Comparison of ENCODE assay signal across 7 mouse cellular contexts in genomic region chr4:44757131-44757530, GRCm38 (mm10). TPM values are rescaled to one million over a fixed set of nuclear protein-coding genes. Genes with fewer than 3 reads are reported as not detected.
A peak's percentile ranks its signal among the peaks of the same experiment; 100 is the strongest.
DNase-seq lines count a peak whose midpoint lies in the region; ATAC-seq lines count a peak whose summit lies in the region.
"Not testable (repeated sequence)": the region's sequence is repeated elsewhere in the genome, so short reads cannot be mapped to it uniquely, and the experiment has no call there.

No protein-coding gene starts in this region.

- 8% methylated on average over 10 of the region's 10 CpGs for WGBS in heart, embryonic 12.5 days
- WGBS in intestine, embryonic 14.5 days, result 5% methylated on average over 10 of the region's 10 CpGs
- WGBS in limb, embryonic 13.5 days, result 7% methylated on average over 10 of the region's 10 CpGs
- WGBS in lung, embryonic 16.5 days, result 7% methylated on average over 10 of the region's 10 CpGs
- WGBS in neural tube, embryonic 12.5 days, result 8% methylated on average over 10 of the region's 10 CpGs

- H3K9ac ChIP-seq in heart, embryonic 12.5 days, result peak overlapping the region; percentile 86
- H3K9ac ChIP-seq in intestine, embryonic 14.5 days (ENCODE audit: low read length), result peak overlapping the region; percentile 93
- peak overlapping the region; percentile 91 for H3K9ac ChIP-seq in limb, embryonic 13.5 days
- H3K9ac ChIP-seq in lung, embryonic 16.5 days (ENCODE audit: low read length), result peak overlapping the region; percentile 99
- peak overlapping the region; percentile 86 for H3K9ac ChIP-seq in neural tube, embryonic 12.5 days

- not testable (repeated sequence) for H3K27me3 ChIP-seq in heart, embryonic 12.5 days (replicated peaks); intestine, embryonic 14.5 days (replicated peaks; ENCODE audit: control insufficient read depth, insufficient read depth, low read length); limb, embryonic 13.5 days; lung, embryonic 16.5 days (ENCODE audit: control insufficient read depth, insufficient read depth, low read depth, low read length); neural tube, embryonic 12.5 days (replicated peaks)

- not testable (repeated sequence) for H3K36me3 ChIP-seq in heart, embryonic 12.5 days; intestine, embryonic 14.5 days (ENCODE audit: control insufficient read depth, insufficient read depth, low read length); limb, embryonic 13.5 days; lung, embryonic 16.5 days (ENCODE audit: control insufficient read depth, insufficient read depth, low read length); neural tube, embryonic 12.5 days

- H3K4me2 ChIP-seq in heart, embryonic 12.5 days, result peak overlapping the region; percentile 76
- H3K4me2 ChIP-seq in intestine, embryonic 14.5 days (ENCODE audit: low read length), result peak overlapping the region; percentile 85
- H3K4me2 ChIP-seq in limb, embryonic 13.5 days (replicated peaks), result peak overlapping the region; percentile 69
- H3K4me2 ChIP-seq in lung, embryonic 16.5 days (ENCODE audit: low read depth, low read length), result peak overlapping the region; percentile 81
- H3K4me2 ChIP-seq in neural tube, embryonic 12.5 days (replicated peaks), result peak overlapping the region; percentile 79

- H3K4me3 ChIP-seq in heart, embryonic 12.5 days, result peak overlapping the region; percentile 80
- H3K4me3 ChIP-seq in intestine, embryonic 14.5 days (ENCODE audit: low read depth, low read length), result peak overlapping the region; percentile 92
- peak overlapping the region; percentile 86 for H3K4me3 ChIP-seq in limb, embryonic 13.5 days
- H3K4me3 ChIP-seq in lung, embryonic 16.5 days (ENCODE audit: low read length), result peak overlapping the region; percentile 98
- H3K4me3 ChIP-seq in neural tube, embryonic 12.5 days, result peak overlapping the region; percentile 90

- not testable (repeated sequence) for H3K9me3 ChIP-seq in heart, embryonic 12.5 days (replicated peaks); intestine, embryonic 14.5 days (ENCODE audit: control insufficient read depth, low read length); limb, embryonic 13.5 days; lung, embryonic 16.5 days (ENCODE audit: control insufficient read depth, low read length); neural tube, embryonic 12.5 days

- not testable (repeated sequence) for H3K4me1 ChIP-seq in heart, embryonic 12.5 days (replicated peaks); intestine, embryonic 14.5 days (replicated peaks; ENCODE audit: control insufficient read depth, insufficient read depth, low read length); lung, embryonic 16.5 days (replicated peaks; ENCODE audit: control insufficient read depth, insufficient read depth, low read length); neural tube, embryonic 12.5 days
- peaks cover 11% of the 10 kb centered on the region for H3K4me1 ChIP-seq in limb, embryonic 13.5 days

- ATAC-seq in erythroblast, adult 5-6 weeks (replicated peaks; ENCODE audit: low FRiP score, poor library complexity, severe bottlenecking), result peak; percentile 10; the same call in 1 of the 2 replicates
- ATAC-seq in heart, embryonic 12.5 days (ENCODE audit: insufficient number of reproducible peaks, low FRiP score); intestine, embryonic 14.5 days (replicated peaks; ENCODE audit: low FRiP score, low TSS enrichment, low read depth); limb, embryonic 13.5 days (ENCODE audit: low FRiP score, low read depth); lung, embryonic 16.5 days (ENCODE audit: low read depth); neural tube, embryonic 12.5 days (ENCODE audit: low FRiP score, low read depth): not testable (repeated sequence)

- H3K27ac ChIP-seq in heart, embryonic 12.5 days (ENCODE audit: poor library complexity, severe bottlenecking), result peak overlapping the region; percentile 89
- H3K27ac ChIP-seq in intestine, embryonic 14.5 days (ENCODE audit: low read depth), result peak overlapping the region; percentile 95
- peak overlapping the region; percentile 88; the same call in 1 of the 2 replicates for H3K27ac ChIP-seq in limb, embryonic 13.5 days
- H3K27ac ChIP-seq in lung, embryonic 16.5 days (ENCODE audit: low read length), result peak overlapping the region; percentile 95
- peak overlapping the region; percentile 81; the same call in 1 of the 2 replicates for H3K27ac ChIP-seq in neural tube, embryonic 12.5 days

- DNase-seq in MEL-GATA-1-ER (ENCODE audit: extremely low read depth, low read depth), result peak; percentile 6
- not testable (repeated sequence) for DNase-seq in intestine, embryonic 14.5 days (ENCODE audit: low spot score)

RNA-seq across cellular contexts. Expression of gene Zcchc7, which starts 1.5 kb away (rescaled TPM):
- 15.9 and 19.2 TPM in 2 replicates for total RNA-seq in erythroblast, adult 5-6 weeks (2015; ENCODE audit: low replicate concordance)
- 31.5 and 39.8 TPM in 2 replicates for total RNA-seq in erythroblast, adult 5-6 weeks (2017; ENCODE audit: low replicate concordance)
- polyA plus RNA-seq in heart, embryonic 12.5 days (2016; fragmentation: Nextera tagmentation; extraction: Ambion mirVana), result 22.0 and 24.6 TPM in 2 replicates
- polyA plus RNA-seq in intestine, embryonic 14.5 days (2014; fragmentation: Nextera tagmentation; extraction: Ambion mirVana), result 44.7 and 45.6 TPM in 2 replicates
- 41.5 and 47.7 TPM in 2 replicates for polyA plus RNA-seq in limb, embryonic 13.5 days (2015; fragmentation: Nextera tagmentation; extraction: Ambion mirVana)
- polyA plus RNA-seq in lung, embryonic 16.5 days (2015; fragmentation: Nextera tagmentation; extraction: Ambion mirVana), result 36.6 and 39.7 TPM in 2 replicates
- 28.2 and 34.9 TPM in 2 replicates for polyA plus RNA-seq in neural tube, embryonic 12.5 days (2016; fragmentation: Nextera tagmentation; extraction: Ambion mirVana)

RNA-seq across cellular contexts. Expression of gene Pax5, which starts 46.8 kb away (rescaled TPM):
- 0.63 TPM in 1 of 2 replicates, not detected in the other for total RNA-seq in erythroblast, adult 5-6 weeks (2015; ENCODE audit: low replicate concordance)
- total RNA-seq in erythroblast, adult 5-6 weeks (2017; ENCODE audit: low replicate concordance), result 0.14 TPM in 1 of 2 replicates, not detected in the other
- polyA plus RNA-seq in heart, embryonic 12.5 days (2016; fragmentation: Nextera tagmentation; extraction: Ambion mirVana), result not detected in 2 replicates
- polyA plus RNA-seq in intestine, embryonic 14.5 days (2014; fragmentation: Nextera tagmentation; extraction: Ambion mirVana), result not detected in 2 replicates
- polyA plus RNA-seq in limb, embryonic 13.5 days (2015; fragmentation: Nextera tagmentation; extraction: Ambion mirVana), result not detected in 2 replicates
- 0.19 TPM in 1 of 2 replicates, not detected in the other for polyA plus RNA-seq in lung, embryonic 16.5 days (2015; fragmentation: Nextera tagmentation; extraction: Ambion mirVana)
- 2.4 and 3.3 TPM in 2 replicates for polyA plus RNA-seq in neural tube, embryonic 12.5 days (2016; fragmentation: Nextera tagmentation; extraction: Ambion mirVana)
